Mouse (Mus musculus): ENCODE measurements around the gene Uspl1. TPM values are rescaled to one million over a fixed set of nuclear protein-coding genes. Genes with fewer than 3 reads are reported as not detected.

The Uspl1 gene
- total RNA-seq, 2 experiments from 2014 or later = 38.8 to 39.0 TPM

- peak overlapping the region; percentile 68 for H3K4me3 ChIP-seq
- TF ChIP-seq CTCF (conservative IDR thresholded peaks at IDR 0.05) = no peak
- DNase-seq (ENCODE audit: low spot score in 2 of 2) = peak; percentile 95 to 99
These were observed 44.8 kb downstream of the Uspl1 start for GRCm38 (mm10) chr5:149228700-149229618.

DNA sequence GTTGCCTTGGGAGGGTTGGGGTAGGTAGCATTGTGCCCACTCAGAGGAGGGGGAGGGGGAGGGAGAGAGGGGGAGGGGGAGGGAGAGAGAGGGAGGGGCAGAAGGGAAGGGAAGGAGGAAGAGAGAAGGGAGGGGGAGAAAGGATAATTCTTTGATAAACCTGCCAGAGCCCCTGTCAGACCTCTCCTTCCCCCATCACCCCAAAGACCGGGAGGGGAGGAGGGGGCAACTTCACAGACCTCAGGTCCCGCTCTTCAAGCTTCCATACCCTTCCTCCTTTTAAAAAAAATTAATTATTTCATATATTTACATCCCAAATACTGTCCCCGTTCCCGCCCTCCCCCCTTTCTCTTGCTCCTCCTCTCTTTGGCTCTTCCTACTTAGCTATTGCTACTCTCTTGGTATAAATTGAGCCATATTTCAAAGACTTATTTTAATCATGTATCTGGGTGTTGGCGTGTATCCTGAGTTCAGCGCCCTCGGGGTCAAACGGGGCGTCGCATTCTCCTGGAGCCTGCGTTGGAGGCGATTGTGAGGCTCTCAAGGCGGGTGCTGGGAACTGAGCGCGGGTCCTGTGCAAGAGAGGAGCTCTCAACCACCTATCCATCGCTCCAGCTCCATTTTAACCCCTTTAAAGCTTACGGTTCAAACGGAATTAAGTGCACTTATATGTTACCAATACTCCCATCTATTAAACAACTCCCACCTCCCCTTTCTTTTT lies 45.6 kb downstream of the Uspl1 start:
- peak overlapping the region; percentile 84; the same call in 1 of the 2 replicates for H3K27ac ChIP-seq
- no peak for DNase-seq (ENCODE audit: low spot score in 2 of 2)
- H3K4me3 ChIP-seq = peak overlapping the region; percentile 68
- no peak for TF ChIP-seq CTCF (conservative IDR thresholded peaks at IDR 0.05)

More at GRCm38 (mm10) chr5:149228700-149229618, 44.8 kb downstream of the Uspl1 start:
- H3K27ac ChIP-seq = peak overlapping the region; percentile 84

GRCm38 (mm10) chr5:149235002-149235401 lies 50.9 kb downstream of the Uspl1 start:
- TF ChIP-seq CTCF (conservative IDR thresholded peaks at IDR 0.05) = no peak
- DNase-seq (ENCODE audit: low spot score in 2 of 2) = no peak
- Histone ChIP-seq H3K27ac (no peak overlapping the region), H3K4me3 (no peak overlapping the region)

DNA sequence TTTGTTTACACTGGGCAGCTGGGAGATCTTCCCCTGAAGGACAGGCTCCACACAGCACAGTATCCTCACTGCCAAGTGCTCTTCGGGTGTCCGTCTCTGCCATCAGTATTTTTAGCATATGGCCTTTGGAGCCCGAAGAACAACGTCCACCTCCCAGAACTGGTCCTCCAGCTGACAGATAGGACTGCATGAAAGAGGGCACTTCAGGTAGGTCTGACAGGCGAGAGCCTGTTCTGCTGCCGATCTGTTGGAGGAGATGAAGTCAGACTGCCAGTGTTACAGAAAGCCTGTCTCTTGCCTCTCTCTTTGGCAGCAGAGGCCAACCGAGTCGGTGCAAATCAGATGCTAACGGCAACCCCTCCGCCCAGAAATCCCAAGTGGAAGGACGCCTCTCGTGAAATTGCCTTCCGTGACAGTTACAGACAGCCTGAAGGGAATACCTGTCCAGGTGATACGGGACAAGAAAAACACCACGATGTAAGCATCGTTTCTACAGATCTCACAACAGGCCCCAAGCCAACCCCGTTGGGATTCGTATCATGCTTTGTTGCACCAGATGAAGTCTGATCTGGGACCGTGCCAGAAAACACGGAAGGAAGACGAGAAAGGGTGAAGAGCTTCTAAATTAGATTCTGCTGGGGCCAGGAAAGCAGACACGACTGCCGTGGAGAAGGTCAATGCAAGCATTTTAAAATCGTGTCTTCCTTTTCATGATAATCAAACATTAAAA lies 53.2 kb downstream of the Uspl1 start:
- no peak for DNase-seq (ENCODE audit: low spot score in 2 of 2)
- TF ChIP-seq CTCF (conservative IDR thresholded peaks at IDR 0.05) = no peak
- Histone ChIP-seq H3K4me3 (no peak overlapping the region), H3K27ac (no peak overlapping the region)

- DNase-seq (ENCODE audit: low spot score in 2 of 2) = no peak
These were observed 58.3 kb downstream of the Uspl1 start for GRCm38 (mm10) chr5:149242467-149242866.

DNA sequence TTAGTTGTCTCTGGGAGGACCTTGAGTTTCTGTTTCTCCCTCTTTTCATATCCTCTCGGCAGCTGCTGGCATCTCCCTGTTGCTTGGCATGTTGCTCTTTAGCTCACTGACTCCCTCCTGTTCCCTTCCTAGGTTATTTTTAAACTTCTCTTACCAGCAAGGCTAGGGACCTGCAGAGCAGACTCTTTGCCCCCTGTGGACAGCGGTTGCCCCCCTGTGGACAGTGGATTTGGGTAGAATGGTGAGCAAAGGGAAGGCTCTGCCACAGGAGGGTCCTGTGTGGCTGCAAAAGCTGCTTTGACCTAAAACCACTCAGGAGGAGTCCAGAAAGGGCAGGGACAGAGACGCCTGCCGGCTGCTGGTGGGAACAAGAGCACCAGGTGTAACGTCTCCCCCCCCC lies 58.9 kb downstream of the Uspl1 start:
- no peak overlapping the region for H3K4me3 ChIP-seq
- no peak for TF ChIP-seq CTCF (conservative IDR thresholded peaks at IDR 0.05)
- DNase-seq (ENCODE audit: low spot score in 2 of 2) = no peak
- no peak overlapping the region for H3K27ac ChIP-seq

More at GRCm38 (mm10) chr5:149242467-149242866, 58.3 kb downstream of the Uspl1 start:
- Histone ChIP-seq H3K4me3 (no peak overlapping the region), H3K27ac (no peak overlapping the region)
- no peak for TF ChIP-seq CTCF (conservative IDR thresholded peaks at IDR 0.05)

GRCm38 (mm10) chr5:149245391-149245964 lies 61.3 kb downstream of the Uspl1 start:
- DNase-seq (ENCODE audit: low spot score in 2 of 2) = no peak
- H3K27ac ChIP-seq = peak overlapping the region; percentile 6; the same call in 1 of the 2 replicates
- no peak for TF ChIP-seq CTCF (conservative IDR thresholded peaks at IDR 0.05)
- H3K4me3 ChIP-seq = no peak overlapping the region

- TF ChIP-seq CTCF (conservative IDR thresholded peaks at IDR 0.05) = no peak
- 0 out of 2 replicates have a peak overlapping the region, but pooled peaks have one; percentile 6 for H3K27ac ChIP-seq
- H3K4me3 ChIP-seq = no peak overlapping the region
- DNase-seq (ENCODE audit: low spot score in 2 of 2) = no peak
These were observed 61.9 kb downstream of the Uspl1 start for GRCm38 (mm10) chr5:149245965-149246470.

GRCm38 (mm10) chr5:149247047-149247904 lies 63.1 kb downstream of the Uspl1 start:
- Histone ChIP-seq H3K27ac (peak overlapping the region; percentile 28; the same call in 1 of the 2 replicates), H3K4me3 (peak overlapping the region; percentile 38)
- no peak for TF ChIP-seq CTCF (conservative IDR thresholded peaks at IDR 0.05)
- no peak for DNase-seq (ENCODE audit: low spot score in 2 of 2)

- H3K4me3 ChIP-seq = no peak overlapping the region
- DNase-seq (ENCODE audit: low spot score in 2 of 2) = no peak
- TF ChIP-seq CTCF (conservative IDR thresholded peaks at IDR 0.05) = no peak
- no peak overlapping the region for H3K27ac ChIP-seq
These were observed 68.2 kb downstream of the Uspl1 start for GRCm38 (mm10) chr5:149252303-149252702.

DNA sequence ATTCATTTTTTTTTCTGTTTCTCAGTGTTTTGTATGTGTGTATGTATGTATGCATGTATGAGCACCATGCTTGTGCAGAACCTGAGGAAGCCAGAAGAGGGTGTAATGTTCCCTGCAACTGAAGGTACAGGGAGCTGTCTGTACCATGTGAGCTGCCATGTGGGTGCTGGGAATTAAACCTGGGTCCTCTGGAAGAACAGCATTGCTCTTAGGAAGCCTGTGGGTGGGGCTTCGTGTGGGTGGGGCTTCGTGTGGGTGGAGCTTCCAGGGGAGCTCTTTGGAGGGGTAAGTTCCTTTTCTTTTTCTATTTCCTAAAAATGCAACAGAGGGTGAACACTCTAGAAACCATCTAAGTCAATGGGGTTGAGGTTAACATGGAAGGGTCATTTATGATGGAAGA lies 69.3 kb downstream of the Uspl1 start:
- no peak overlapping the region for H3K4me3 ChIP-seq
- TF ChIP-seq CTCF (conservative IDR thresholded peaks at IDR 0.05) = no peak
- DNase-seq (ENCODE audit: low spot score in 2 of 2) = no peak
- no peak overlapping the region for H3K27ac ChIP-seq

Data from layer of hippocampus, adult 2 months (tissue).